Mouse (Mus musculus) liver, embryonic 15.5 days (tissue): ENCODE measurements at regions not wholly inside any gene's neighbourhood (a gene's known extent, or its start where the extent isn't known, plus 50 kb on each side); places are given as distances from the start of the nearest gene placed in this dataset.

ENCODE experiments used
- ATAC-seq: fragments of 200-750 bp; cut with Nextera tagmentation; 2 replicates; pipeline ENCODE4 v1.8.0; 2017; ENCODE audit warnings: moderate number of reproducible peaks, mild to moderate bottlenecking, moderate library complexity; ENCODE audit not compliant: insufficient read depth
- H3K27ac ChIP-seq: fragments of 300-500 bp; sonication (generic); replicated peaks from 2 replicates; pipeline ENCODE4 v1.5.1; 2015; ENCODE audit warnings: mild to moderate bottlenecking, inconsistent platforms
- H3K27me3 ChIP-seq: fragments of 300-500 bp; sonication (generic); 2 replicates; pipeline ENCODE4 v1.6.1; 2015; ENCODE audit warnings: mild to moderate bottlenecking, inconsistent platforms
- H3K36me3 ChIP-seq: fragments of 300-500 bp; sonication (generic); replicated peaks from 2 replicates; pipeline ENCODE4 v1.6.1; 2015; ENCODE audit warnings: moderate library complexity, mild to moderate bottlenecking, inconsistent platforms
- H3K4me1 ChIP-seq: fragments of 300-500 bp; sonication (generic); replicated peaks from 2 replicates; pipeline ENCODE4 v1.6.1; 2015; ENCODE audit warnings: inconsistent platforms
- H3K4me2 ChIP-seq: fragments of 300-500 bp; sonication (generic); 2 replicates; pipeline ENCODE4 v1.6.1; 2015; ENCODE audit warnings: moderate library complexity, mild to moderate bottlenecking, inconsistent platforms
- H3K4me3 ChIP-seq: fragments of 300-500 bp; sonication (generic); replicated peaks from 2 replicates; pipeline ENCODE4 v1.5.1; 2015; ENCODE audit warnings: mild to moderate bottlenecking, inconsistent platforms
- H3K9ac ChIP-seq: fragments of 300-500 bp; sonication (generic); 2 replicates; pipeline ENCODE4 v1.6.1; 2015; ENCODE audit warnings: moderate library complexity, mild to moderate bottlenecking, inconsistent platforms
- H3K9me3 ChIP-seq: fragments of 300-500 bp; sonication (generic); replicated peaks from 2 replicates; pipeline ENCODE4 v1.6.1; 2016; ENCODE audit warnings: inconsistent platforms
- WGBS: fragments of 180-500 bp; shearing (Covaris S2); methylation state at CpG from one replicate; pipeline ENCODE4 v1.1.7; 2015; ENCODE audit warnings: mixed read lengths; ENCODE audit not compliant: insufficient replicate concordance; 5-methylcytosine and 5-hydroxymethylcytosine counted together

DNA sequence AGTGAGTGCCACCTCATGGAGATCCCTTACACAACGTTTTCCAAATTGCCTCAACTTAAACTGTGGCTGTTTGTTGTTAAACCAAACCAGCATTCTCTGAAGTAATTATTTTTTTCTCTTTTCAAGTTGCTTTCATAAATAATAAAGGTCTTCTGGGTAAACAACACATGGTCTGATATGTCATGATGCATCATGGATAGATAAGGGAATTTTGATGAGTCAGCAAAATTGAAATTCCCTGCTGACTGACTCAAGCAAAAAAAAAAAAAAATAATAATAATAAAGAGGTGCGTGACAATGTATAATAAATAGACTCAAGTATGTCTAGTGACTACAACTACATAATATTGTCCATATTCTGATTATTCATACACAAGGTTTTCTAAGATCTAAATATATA is 201.8 kb downstream of the Adgb start:
- WGBS, result 45% methylated on average over 2 of the region's 2 CpGs
- no peak for ATAC-seq
- H3K4me2 ChIP-seq, result no peak overlapping the region
- no peaks in the 10 kb centered on the region for H3K4me1 ChIP-seq
- H3K9ac ChIP-seq, result no peak overlapping the region
- no peak overlapping the region for H3K4me3 ChIP-seq
- H3K27ac ChIP-seq, result no peak overlapping the region
- H3K9me3 ChIP-seq, result no peaks in the 10 kb centered on the region
- H3K36me3 ChIP-seq, result no peaks in the 10 kb centered on the region
- H3K27me3 ChIP-seq, result no peaks in the 10 kb centered on the region

DNA sequence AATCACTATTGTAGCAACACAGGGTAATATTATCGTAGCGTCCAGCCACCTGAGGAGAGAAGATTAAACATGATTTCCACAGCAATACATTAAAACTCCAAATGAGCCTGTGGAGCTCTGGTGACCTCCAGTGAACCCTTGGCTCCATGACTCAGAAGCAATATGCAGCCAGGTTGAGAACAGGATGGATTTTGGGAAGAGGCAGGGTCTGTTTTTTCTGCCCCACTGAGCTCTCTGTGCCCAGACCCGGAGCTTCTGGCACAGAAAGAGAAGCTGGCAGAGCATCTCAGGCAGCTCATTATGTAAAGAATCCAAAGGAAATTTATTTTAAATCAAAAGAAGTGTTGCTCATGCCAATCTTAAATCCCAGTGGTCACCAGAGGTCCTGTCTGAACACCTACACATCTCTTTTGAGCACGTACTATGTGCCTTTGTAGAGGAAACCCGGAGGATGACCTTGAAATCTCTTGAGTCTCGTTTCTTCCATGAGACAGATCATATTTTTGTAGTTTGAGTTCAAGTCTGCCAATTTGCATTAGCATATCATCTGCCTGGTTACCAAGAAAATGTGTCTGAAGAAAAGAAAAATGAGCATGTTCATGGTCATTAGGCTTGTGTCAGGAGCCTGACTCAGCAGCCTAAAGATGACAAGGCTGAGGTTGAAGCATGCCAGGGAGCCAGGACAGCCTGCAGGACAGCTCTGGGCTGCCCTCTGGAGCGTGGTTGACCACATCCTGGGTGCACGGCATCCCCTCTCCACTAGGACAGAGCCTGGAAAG is 219.4 kb downstream of the Adgb start:
- Histone ChIP-seq H3K27me3 (no peaks in the 10 kb centered on the region), H3K4me2 (no peak overlapping the region), H3K9ac (no peak overlapping the region), H3K36me3 (no peaks in the 10 kb centered on the region), H3K4me1 (no peaks in the 10 kb centered on the region), H3K4me3 (no peak overlapping the region), H3K9me3 (no peaks in the 10 kb centered on the region), H3K27ac (no peak overlapping the region)
- 55% methylated on average over 8 of the region's 8 CpGs for WGBS
- ATAC-seq, result no peak

DNA sequence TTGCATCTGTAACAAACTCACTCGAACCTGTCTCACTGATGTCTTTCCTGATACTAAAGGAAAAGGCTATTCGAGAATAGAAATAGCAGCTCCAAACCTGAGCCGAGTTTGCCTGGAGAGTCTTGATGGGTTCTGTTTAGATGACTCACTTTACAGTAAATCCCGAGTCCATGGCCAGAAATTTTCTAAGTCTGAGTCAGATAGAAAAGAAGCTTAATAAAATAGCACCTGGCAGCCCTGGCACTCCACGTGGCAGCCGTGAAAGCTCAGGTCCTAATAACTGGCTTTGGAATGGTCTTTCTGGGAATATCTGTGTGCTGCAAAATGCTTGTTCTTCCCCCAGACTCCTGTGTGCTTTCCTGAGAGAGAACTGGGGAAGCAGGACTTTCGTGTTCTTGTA is 220.0 kb downstream of the Adgb start:
- no peak overlapping the region for H3K27ac ChIP-seq
- H3K9me3 ChIP-seq, result no peaks in the 10 kb centered on the region
- no peaks in the 10 kb centered on the region for H3K4me1 ChIP-seq
- no peaks in the 10 kb centered on the region for H3K36me3 ChIP-seq
- H3K4me3 ChIP-seq, result no peak overlapping the region
- no peak overlapping the region for H3K9ac ChIP-seq
- no peak overlapping the region for H3K4me2 ChIP-seq
- H3K27me3 ChIP-seq, result no peaks in the 10 kb centered on the region
- no peak for ATAC-seq
- WGBS, result 60% methylated on average over 7 of the region's 7 CpGs

DNA sequence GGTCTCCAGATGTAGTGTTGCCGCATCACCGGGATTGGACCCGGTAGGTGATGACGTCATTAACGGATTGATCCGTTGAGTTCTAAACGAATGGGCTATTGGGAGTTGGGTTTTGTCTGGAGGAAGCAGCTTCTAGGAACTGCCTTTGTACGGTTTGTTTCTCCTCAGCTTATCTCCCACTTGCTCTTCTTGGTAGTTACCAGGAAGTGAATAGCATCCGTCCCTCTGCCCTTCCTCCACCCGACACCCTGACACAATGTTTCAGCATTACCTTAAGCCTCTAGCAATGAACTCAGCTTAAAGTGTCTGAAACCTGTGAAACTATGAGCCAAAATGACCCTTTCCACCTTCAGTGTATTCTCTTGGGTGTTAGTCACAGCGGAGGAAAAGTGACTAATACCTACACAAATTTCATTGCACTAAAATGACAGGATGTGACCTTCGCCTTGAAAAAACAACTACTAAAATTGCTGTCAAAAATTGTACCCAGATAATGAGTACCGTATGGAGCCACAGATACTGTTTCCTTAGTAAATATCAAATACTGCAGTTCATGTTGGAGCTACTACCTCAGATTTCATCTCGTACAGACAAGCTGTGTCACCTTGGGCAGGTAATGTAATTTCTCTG is 237.1 kb downstream of the Adgb start:
- H3K36me3 ChIP-seq, result no peaks in the 10 kb centered on the region
- H3K9ac ChIP-seq, result no peak overlapping the region
- H3K27me3 ChIP-seq, result no peaks in the 10 kb centered on the region
- 65% methylated on average over 14 of the region's 14 CpGs for WGBS
- no peaks in the 10 kb centered on the region for H3K4me1 ChIP-seq
- no peak for ATAC-seq
- H3K9me3 ChIP-seq, result no peaks in the 10 kb centered on the region
- no peak overlapping the region for H3K27ac ChIP-seq
- H3K4me3 ChIP-seq, result no peak overlapping the region
- H3K4me2 ChIP-seq, result no peak overlapping the region

DNA sequence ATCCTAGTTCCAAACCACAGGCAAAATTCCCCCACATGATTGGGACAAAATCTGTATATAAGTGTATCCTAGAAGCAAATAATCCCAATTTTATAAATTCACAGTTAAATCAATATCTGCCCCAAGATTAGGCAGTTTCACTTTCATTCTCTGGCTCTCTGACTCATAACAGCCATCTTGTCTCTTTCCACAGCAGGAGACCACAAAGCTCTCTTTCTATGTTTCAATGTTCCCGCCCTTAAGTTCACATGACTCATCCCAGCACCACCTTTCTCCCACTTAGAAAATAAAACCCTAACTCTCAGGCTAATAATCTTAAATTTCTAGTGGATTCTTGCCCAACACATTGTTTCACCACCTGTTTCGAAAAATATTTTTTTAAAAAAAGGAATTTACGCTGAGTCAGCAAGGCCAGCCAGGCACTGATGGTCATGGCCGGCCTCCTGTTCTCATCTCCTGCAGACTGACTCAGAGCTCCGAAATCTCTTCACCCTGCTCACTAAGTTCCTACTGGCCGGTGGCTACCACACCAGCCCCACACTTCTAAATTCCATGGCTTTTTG is 247.5 kb downstream of the Adgb start:
- ATAC-seq, result no peak
- 72% methylated on average over 6 of the region's 6 CpGs for WGBS
- no peak overlapping the region for H3K27ac ChIP-seq

DNA sequence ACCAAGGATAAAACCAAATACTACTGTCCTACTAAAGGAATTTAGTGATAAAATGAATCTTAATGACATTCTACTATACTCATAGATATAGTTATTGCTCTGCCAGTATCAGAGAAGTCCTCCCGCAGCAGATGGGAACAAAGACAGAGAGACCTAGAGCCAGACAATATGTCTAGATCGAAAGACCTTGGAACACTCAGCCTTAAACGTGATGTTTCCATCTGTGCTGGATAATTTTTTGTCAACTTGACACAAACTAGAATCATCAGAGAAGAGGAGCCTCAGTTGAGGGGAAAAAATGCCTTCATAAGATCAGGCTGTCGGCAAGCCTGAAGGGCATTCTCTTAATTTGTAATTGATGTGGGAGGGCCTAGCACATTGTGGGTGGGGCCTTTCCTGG is 252.4 kb downstream of the Adgb start:
- H3K27ac ChIP-seq, result no peak overlapping the region
- no peak overlapping the region for H3K4me3 ChIP-seq
- H3K27me3 ChIP-seq, result no peaks in the 10 kb centered on the region
- ATAC-seq, result no peak
- H3K4me2 ChIP-seq, result no peak overlapping the region
- 74% methylated on average over 4 of the region's 4 CpGs for WGBS
- no peaks in the 10 kb centered on the region for H3K36me3 ChIP-seq
- no peaks in the 10 kb centered on the region for H3K9me3 ChIP-seq
- H3K4me1 ChIP-seq, result no peaks in the 10 kb centered on the region
- no peak overlapping the region for H3K9ac ChIP-seq

More for the DNA sequence above, 247.5 kb downstream of the Adgb start:
- Histone ChIP-seq H3K9me3 (no peaks in the 10 kb centered on the region), H3K4me3 (no peak overlapping the region), H3K27me3 (no peaks in the 10 kb centered on the region), H3K4me1 (no peaks in the 10 kb centered on the region), H3K9ac (no peak overlapping the region), H3K36me3 (no peaks in the 10 kb centered on the region), H3K4me2 (no peak overlapping the region)

DNA sequence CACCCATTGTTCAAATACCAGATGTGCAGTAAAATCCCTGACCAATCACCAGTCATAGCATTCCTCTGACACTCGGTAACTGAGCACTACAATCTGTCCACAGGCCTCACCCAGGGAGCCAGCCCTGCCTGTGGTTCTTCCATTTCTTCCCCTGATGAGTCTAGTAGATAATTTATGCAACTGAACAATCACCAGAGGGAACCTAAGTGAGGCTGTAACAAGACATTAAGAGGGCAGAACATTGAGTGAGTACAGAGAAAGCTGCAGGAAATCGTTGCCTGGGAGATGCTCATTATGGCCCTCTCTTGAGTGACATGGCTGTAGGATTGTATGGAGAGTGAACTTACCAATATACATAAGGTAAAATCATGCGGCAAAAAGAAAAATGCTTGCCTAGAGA is 255.2 kb downstream of the Adgb start:
- ATAC-seq, result no peak
- Histone ChIP-seq H3K9ac (no peak overlapping the region), H3K9me3 (no peaks in the 10 kb centered on the region), H3K27me3 (no peaks in the 10 kb centered on the region), H3K36me3 (no peaks in the 10 kb centered on the region), H3K4me1 (no peaks in the 10 kb centered on the region), H3K4me2 (no peak overlapping the region), H3K4me3 (no peak overlapping the region), H3K27ac (no peak overlapping the region)
- WGBS, result 59% methylated on average over 3 of the region's 3 CpGs

DNA sequence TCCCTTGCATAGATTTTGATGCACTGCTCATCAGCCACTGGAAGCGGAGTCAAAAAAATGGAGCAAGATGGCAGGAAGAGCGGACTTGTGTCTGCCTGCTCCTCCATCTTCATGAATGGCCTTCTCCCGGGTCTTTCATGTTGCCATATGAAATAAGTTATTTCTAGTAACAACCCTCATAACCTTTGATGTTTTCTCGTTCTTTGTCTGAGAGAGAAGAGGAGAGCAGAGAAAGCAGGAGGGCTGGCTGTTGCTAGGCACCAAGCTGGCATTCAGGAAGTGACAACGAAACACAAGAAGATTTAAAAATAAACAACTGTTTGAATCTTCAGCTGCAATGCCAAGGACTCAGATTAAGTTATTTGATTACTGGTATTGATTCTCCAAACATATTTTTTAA is 256.8 kb downstream of the Adgb start:
- Histone ChIP-seq H3K4me2 (no peak overlapping the region), H3K4me1 (no peaks in the 10 kb centered on the region), H3K27me3 (no peaks in the 10 kb centered on the region), H3K27ac (no peak overlapping the region), H3K36me3 (no peaks in the 10 kb centered on the region), H3K9ac (no peak overlapping the region), H3K9me3 (no peaks in the 10 kb centered on the region), H3K4me3 (no peak overlapping the region)
- WGBS, result 62% methylated on average over 5 of the region's 5 CpGs
- no peak for ATAC-seq

DNA sequence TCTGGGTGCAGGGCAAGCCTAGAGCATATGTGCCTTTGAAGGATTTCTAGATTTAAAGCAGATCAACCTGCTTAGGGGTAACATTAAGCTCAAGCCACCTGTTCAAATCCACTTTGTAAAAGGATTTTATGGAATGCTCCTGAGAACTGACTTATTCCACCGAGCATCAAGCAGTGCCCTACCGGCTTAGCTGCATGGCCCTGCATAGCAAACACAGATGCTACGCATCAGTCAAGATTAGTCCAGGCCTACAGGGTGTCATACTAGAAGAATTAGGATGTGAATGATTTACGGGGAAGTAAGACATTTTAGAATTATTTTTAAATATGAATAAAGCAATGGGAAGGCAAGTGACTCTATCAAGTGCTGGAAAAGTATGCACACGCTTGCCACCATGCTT is 263.8 kb downstream of the Adgb start:
- Histone ChIP-seq H3K27me3 (no peaks in the 10 kb centered on the region), H3K4me3 (no peak overlapping the region), H3K4me1 (no peaks in the 10 kb centered on the region), H3K27ac (no peak overlapping the region), H3K9ac (no peak overlapping the region), H3K9me3 (no peaks in the 10 kb centered on the region), H3K4me2 (no peak overlapping the region), H3K36me3 (no peaks in the 10 kb centered on the region)
- no peak for ATAC-seq
- 72% methylated on average over 5 of the region's 5 CpGs for WGBS

DNA sequence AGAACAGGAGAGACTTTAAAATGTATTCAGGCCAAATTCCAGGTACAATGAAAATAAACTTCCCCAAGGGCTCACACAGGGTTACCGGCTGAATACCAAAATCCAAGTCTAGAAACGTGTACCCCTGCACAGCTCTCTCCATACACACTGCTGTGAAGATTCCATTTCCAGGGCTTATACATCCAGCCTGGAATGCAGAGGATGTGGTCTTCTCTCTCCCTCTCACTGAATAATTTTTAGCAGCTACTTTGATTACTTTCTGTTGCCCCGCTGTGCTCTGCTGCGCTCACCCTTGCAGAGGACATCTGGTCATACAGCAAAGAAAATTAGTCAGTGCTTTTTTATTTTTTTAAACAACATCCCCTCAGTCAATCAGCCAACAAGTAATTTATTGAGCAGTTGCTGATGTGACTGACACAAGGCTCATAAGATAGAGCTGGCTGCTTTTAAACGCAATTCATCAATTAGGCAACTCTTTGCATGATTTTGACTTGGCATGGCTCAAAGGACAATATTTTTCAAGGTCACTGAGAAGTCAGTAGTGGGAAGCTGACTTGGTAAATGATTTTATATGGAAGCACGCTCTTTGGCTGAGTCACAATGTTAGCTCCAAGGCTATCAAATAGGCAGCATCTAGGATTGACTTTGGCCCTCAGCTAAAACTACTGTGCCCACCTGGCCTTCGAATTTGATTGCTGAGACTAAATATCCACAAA is 266.2 kb downstream of the Adgb start:
- Histone ChIP-seq H3K27ac (no peak overlapping the region), H3K4me1 (no peaks in the 10 kb centered on the region), H3K9me3 (no peaks in the 10 kb centered on the region), H3K9ac (no peak overlapping the region), H3K27me3 (no peaks in the 10 kb centered on the region), H3K36me3 (no peaks in the 10 kb centered on the region), H3K4me3 (no peak overlapping the region), H3K4me2 (no peak overlapping the region)
- no peak for ATAC-seq
- WGBS, result 67% methylated on average over 7 of the region's 7 CpGs

DNA sequence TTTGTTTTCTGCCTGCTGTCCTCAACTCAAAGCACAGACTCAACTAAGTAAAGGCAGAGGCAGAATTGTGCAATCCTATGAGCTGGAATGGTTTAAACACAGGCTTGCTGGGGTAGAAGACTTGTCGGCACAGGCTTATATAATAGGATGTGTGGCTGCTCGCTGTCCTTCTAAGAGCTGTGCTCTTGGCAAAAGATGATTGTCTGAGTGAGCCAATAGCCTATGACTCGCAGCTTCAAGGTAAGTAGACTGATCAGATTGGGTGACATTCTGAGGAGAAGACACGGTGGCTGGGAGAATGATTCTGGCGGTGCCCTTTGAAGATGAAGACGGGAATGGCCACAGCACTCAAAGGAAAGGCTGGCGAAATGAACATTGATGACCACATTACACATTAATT is 268.1 kb downstream of the Adgb start:
- Histone ChIP-seq H3K36me3 (no peaks in the 10 kb centered on the region), H3K9ac (no peak overlapping the region), H3K27me3 (no peaks in the 10 kb centered on the region), H3K4me1 (no peaks in the 10 kb centered on the region), H3K27ac (no peak overlapping the region), H3K9me3 (no peaks in the 10 kb centered on the region), H3K4me3 (no peak overlapping the region), H3K4me2 (no peak overlapping the region)
- ATAC-seq, result no peak
- WGBS, result 69% methylated on average over 7 of the region's 7 CpGs
